Mouse (Mus musculus) lung, adult 18-20 months (tissue): ENCODE results near the gene Fbxw7.
A peak's percentile ranks its signal among the peaks of the same experiment; 100 is the strongest.

Experiments used
- DNase-seq, 2 experiments: peaks; one replicate each; pipeline ENCODE4 v3.0.0; 2022; ENCODE audit warnings: mixed read lengths in 2 of 2

Gene Fbxw7

DNA sequence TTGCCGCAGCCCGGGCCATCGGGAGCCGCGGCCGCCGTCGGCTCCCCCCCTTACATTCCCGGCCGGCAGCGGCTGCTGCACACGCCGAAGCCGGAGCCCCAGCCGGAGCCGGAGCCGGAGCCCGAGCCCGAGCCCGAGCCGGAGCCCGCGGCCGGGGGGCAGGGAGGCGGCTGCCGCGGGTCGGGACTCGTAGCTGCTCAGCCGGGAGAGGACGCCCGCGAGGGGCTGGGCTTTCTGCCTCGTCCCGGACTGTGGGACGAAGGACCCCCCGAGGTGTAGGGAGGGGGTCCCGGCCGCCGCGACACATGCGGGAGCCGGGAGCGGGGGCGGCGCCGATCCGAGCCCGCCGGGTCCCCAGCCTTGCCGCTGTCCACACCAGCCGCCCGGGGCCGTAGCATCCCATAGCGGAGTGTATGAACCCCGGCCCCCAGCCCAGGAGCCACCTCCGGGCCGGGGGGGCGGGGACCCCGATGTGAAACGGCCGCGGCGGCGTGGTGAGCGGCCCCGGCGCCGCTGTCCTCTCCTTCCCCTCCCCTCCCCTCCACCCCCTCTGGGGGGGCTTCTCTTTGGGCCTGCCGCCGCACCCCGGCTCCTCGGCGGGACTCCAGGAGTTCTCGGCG lies at the start of gene Fbxw7:
Gene Fbxw7 (plus strand): TSS at position 507 of the 620 bp plus-strand sequence.
- DNase-seq, result no peak

DNA sequence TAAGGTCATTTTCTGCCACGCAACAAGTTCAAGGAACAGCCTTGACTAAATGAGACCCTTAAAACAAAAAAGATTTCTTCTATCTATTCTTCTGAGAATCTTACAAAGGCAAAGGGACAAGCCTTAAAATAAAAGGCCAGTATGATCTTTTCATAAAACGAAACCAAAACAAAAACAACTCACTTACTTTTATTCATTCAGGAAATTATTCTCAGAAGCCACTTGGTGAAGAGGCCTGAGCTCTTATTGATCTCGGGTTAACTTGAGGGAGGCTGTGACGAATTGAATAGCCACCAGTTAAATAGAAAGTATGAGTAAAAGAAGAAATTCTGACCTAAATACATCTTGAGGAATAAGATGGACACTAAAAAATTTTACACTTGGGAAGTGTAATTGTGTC lies 46.1 kb upstream of the Fbxw7 start:
- DNase-seq, result no peak

DNA sequence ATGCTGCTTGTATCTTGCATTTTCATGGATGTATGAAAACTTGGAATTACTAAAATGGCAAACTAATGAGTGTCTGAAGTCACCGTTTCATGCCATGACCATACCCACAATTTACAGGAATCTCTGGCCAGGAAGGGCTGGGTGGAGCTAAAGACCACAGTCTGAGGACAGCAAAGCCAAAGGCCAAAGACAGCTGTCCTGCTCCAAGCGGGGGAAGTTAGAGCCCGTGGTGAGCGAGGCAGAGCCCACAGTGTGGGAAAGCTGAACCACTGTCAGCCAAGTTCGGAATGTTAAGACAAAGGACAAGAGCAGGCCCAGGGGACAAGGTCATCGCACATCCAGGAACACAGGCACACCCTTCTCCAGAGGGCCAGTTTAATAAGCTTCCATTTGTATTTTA lies 45.7 kb upstream of the Fbxw7 start:
- DNase-seq, result no peak

- DNase-seq, result no peak
Measured at GRCm38 (mm10) chr3:84770518-84770917, 44.5 kb upstream of the Fbxw7 start.

GRCm38 (mm10) chr3:84771980-84772379 lies 43.1 kb upstream of the Fbxw7 start:
- DNase-seq, result no peak

DNA sequence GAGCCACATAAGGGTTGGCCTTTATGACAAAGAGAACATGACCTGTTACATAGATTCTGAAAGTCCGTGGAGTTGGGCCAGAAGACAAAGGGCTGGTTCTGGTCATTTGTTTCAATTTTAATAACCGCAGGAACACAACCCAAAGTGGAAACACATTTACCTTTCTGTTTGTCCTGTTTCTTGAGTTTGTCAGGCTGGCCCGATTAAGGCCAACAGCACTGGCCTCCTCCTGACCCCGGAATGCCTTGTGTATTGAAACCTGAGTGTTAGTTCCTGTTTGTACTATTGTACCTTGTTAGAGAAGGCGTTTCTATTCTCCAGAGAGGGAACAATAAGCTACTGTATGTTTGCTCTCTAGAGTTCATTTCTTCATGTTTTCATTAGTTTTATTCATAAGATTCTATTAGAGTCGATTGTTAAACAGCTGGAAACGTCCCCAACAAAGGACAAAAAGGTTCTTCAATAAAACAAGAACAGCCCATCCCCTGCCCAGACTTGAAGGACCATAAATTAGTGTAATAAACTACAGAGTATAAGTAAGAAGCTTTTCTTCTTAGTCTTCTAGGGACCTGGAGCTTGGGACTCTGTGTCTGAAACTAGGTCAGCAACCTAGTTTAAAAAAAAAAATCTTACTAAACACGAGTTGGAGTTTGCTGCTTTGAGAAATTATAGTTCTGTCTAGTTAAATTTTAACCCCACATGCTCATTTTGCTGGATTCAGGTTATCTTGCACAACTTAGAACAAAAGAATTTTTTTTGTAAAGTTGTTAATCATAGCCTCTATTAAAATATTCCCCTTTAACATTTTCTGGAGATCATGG lies 40.6 kb upstream of the Fbxw7 start:
- peak; percentile 11 to 51 for DNase-seq

- no peak for DNase-seq
Measured at GRCm38 (mm10) chr3:84775067-84775423, 40.0 kb upstream of the Fbxw7 start.

DNA sequence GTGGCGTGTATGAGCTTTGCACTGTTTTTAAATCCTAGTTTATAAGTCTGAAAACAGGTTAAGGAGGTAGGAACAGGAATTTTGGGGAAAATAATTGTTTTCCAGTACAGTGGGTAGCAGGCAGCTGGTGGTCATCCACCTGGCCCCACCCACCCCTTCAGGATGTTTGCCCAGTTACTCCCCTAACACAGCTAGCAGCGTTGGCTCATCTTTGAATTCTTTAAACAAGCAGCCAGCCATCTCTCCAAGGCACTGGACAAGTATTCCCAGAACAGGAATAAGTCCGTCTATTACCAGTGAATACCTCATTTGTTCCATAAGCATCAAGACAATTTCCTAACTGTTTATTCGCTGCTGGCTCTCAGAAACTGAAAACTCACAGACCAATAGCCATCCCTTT lies 39.5 kb upstream of the Fbxw7 start:
- no peak for DNase-seq

- DNase-seq, result no peak
Measured at GRCm38 (mm10) chr3:84776084-84776483, 39.0 kb upstream of the Fbxw7 start.

DNA sequence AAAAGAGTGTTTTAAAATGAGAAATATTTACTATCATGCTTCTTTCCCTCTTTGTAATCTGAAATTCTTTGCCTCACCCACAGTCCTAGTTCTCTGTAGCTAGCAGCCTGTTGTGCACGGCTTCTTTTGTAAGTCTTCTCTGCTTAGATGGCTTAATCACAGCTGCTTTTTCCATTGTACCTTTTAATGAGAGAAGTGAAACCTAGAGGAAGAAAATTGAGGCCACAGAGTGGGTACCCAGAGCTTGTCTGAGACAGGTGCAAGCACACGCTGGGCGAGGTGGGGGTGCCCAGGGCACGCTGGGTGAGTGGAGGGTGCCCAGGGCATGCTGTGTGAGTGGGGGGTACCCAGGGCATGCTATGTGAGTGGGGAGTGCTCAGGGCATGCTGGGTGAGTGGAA lies 27.2 kb upstream of the Fbxw7 start:
- no peak for DNase-seq

GRCm38 (mm10) chr3:84804036-84804435 lies 11.0 kb upstream of the Fbxw7 start:
- no peak for DNase-seq

DNA sequence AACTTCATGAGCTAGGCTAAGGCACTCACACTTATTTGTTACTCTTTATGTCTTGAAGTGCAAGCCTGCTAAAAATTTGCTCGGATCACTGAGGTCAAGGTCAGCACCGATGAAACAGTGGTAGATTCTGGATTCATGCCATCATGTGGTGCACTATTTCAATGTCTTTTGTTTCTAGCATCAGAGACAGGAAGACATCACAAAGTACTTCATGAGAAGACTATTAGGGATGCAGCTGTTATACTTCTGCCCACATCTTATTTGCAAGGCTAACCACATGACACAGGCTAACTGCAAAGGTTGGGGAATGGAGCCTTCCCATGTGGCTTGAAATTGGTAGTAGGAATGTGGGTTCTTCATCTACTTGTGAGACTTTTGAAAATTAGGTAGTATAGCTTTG lies 8.9 kb upstream of the Fbxw7 start:
- no peak for DNase-seq

GRCm38 (mm10) chr3:84807826-84808225 lies 7.2 kb upstream of the Fbxw7 start:
- no peak for DNase-seq

- no peak for DNase-seq
Measured at GRCm38 (mm10) chr3:84808906-84809305, 6.2 kb upstream of the Fbxw7 start.

DNA sequence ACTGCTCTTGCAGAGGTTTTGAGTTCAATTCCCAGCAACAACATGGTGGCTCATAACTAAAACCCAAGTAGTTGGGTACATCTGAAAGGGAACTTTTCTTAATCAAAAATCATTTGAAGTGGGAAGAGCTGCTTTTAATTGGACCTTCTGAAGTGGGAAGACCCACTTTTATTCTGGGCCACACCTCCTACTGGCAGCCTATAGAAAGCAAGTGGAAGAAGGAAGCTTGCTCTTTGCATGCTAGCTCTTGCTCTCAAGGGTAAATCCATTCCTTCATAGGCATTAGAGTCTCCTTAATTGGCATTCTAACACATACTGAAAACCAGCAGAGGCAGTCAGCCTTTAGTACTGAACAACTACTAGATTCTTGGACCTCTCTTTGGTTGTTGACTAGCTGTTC lies 4.3 kb upstream of the Fbxw7 start:
- DNase-seq, result no peak

DNA sequence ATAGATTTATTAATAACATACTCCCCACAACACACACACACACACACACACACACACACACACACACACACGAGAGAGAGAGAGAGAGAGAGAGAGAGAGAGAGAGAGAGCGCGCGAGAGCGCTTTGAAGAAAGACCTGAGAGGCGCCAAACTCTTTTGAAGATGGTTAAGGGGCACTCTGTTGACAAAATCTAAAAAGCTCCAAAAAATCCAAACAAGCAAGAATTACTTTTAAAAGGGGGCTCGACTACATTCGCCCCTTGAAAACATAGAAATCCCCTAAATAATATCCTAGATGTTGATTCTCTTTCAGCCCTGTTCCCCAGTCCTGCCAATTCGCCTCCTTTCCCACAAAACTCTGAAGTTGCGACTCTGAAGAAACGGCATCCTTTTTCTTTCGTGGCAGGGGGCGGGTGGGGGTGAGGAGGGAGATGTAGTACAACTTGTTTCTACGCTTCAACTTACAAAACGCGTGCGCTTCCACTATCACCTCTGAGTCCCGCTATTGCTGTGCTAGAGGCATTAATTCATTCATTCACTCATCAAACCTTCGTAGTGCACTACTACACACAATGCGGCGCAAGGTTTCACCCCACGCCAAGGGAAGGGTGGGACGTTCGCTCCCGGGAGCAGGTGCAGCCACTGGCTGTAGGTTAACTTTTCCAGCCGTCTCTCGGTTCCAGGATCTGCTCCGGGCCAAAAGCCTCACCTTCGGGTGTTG lies 1.5 kb upstream of the Fbxw7 start:
- no peak for DNase-seq

GRCm38 (mm10) chr3:84814157-84814761 lies 809 bp upstream of the Fbxw7 start:
- DNase-seq, result peak; percentile 100

DNA sequence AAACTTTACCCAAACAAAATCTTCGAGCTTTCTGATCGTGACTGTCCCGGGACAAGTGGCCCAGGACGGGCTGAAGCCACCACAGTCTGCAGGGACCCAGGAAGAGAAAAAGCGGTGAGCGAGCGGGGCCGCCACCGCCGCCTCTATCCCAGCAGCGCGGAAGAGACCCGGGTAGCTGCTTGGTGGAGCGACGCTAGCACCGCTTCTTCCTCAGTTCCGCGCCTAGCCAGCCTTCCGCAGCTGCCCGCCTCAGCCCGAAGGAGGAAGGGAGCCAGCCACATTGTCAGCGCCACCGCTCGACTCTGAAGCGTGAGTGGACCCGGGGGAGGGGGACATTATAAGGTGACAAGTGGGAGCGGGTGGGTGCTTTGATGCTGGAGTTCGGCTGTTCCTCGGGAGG lies 393 bp downstream of the Fbxw7 start:
- peak; percentile 28 to 50 for DNase-seq

GRCm38 (mm10) chr3:84816951-84817350 lies 1.9 kb downstream of the Fbxw7 start:
- no peak for DNase-seq

GRCm38 (mm10) chr3:84820654-84821201 lies 5.7 kb downstream of the Fbxw7 start:
- DNase-seq, result no peak

GRCm38 (mm10) chr3:84825990-84826389 lies 10.9 kb downstream of the Fbxw7 start:
- no peak for DNase-seq

GRCm38 (mm10) chr3:84826405-84826804 lies 11.3 kb downstream of the Fbxw7 start:
- peak; percentile 31 to 65 for DNase-seq

DNA sequence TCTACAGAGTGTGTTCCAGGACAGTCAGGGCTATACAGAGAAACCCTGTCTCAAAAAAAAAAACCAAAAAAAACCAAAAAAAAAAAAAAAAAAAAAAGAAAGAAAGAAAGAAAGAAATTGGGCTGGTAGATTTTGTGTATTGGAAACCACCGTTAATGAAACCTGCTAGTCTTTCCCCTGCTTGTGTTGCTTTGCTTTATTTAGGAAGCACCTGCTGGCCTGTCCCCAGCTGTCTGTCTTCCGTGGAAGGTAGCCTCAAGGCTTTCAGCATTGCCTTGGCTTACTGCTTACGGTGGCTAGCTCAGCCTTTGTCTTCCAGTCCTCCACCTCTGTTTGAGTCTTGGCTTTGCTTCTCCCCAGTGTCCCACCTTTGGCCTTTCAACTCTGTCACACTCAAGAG lies 11.9 kb downstream of the Fbxw7 start:
- DNase-seq, result no peak
